Mouse (Mus musculus): Measurements from ENCODE around the gene Vps9d1. TPM values are rescaled to one million over a fixed set of nuclear protein-coding genes. Genes with fewer than 3 reads are reported as not detected.

Gene Vps9d1
- polyA plus RNA-seq, 1 experiment from 2014 or later: 29.7 TPM

GRCm38 (mm10) chr8:123250940-123251339 is 3.2 kb downstream of the Vps9d1 start:
- whole genome bisulfite sequencing: 94% methylated on average over 5 of the region's 5 CpGs
- Histone ChIP-seq H3K36me3 (ENCODE audit: control insufficient read depth, insufficient read depth, low read length) (peaks cover 47% of the 10 kb centered on the region), H3K4me3 (ENCODE audit: low read depth, low read length) (no peak overlapping the region), H3K27ac (ENCODE audit: low read length) (no peak overlapping the region), H3K9ac (replicated peaks; ENCODE audit: low read depth, low read length) (no peak overlapping the region), H3K27me3 (ENCODE audit: control insufficient read depth, insufficient read depth, low read length) (no peaks in the 10 kb centered on the region), H3K4me1 (ENCODE audit: control insufficient read depth, insufficient read depth, low read length) (peaks cover 11% of the 10 kb centered on the region; the same call in 1 of the 2 replicates), H3K4me2 (replicated peaks; ENCODE audit: low read depth, low read length) (no peak overlapping the region), H3K9me3 (ENCODE audit: control insufficient read depth, low read depth, low read length) (no peaks in the 10 kb centered on the region)
- ATAC-seq (ENCODE audit: insufficient number of reproducible peaks, insufficient read depth, low FRiP score, low read depth): no peak

GRCm38 (mm10) chr8:123248596-123248995 is 5.6 kb downstream of the Vps9d1 start:
- WGBS: 94% methylated on average over 8 of the region's 8 CpGs
- ATAC-seq (ENCODE audit: insufficient number of reproducible peaks, insufficient read depth, low FRiP score, low read depth): no peak
- no peak overlapping the region for H3K4me3 ChIP-seq (ENCODE audit: low read depth, low read length)
- no peak overlapping the region for H3K4me2 ChIP-seq (replicated peaks; ENCODE audit: low read depth, low read length)
- peaks cover 5% of the 10 kb centered on the region; the same call in 1 of the 2 replicates for H3K4me1 ChIP-seq (ENCODE audit: control insufficient read depth, insufficient read depth, low read length)
- no peaks in the 10 kb centered on the region for H3K9me3 ChIP-seq (ENCODE audit: control insufficient read depth, low read depth, low read length)
- peaks cover 65% of the 10 kb centered on the region for H3K36me3 ChIP-seq (ENCODE audit: control insufficient read depth, insufficient read depth, low read length)
- no peak overlapping the region for H3K9ac ChIP-seq (replicated peaks; ENCODE audit: low read depth, low read length)
- H3K27me3 ChIP-seq (ENCODE audit: control insufficient read depth, insufficient read depth, low read length): no peaks in the 10 kb centered on the region
- H3K27ac ChIP-seq (ENCODE audit: low read length): no peak overlapping the region

GRCm38 (mm10) chr8:123247748-123248147 is 6.4 kb downstream of the Vps9d1 start:
- no peaks in the 10 kb centered on the region for H3K9me3 ChIP-seq (ENCODE audit: control insufficient read depth, low read depth, low read length)
- 97% methylated on average over 6 of the region's 6 CpGs for WGBS
- H3K4me1 ChIP-seq (ENCODE audit: control insufficient read depth, insufficient read depth, low read length): no peaks in the 10 kb centered on the region
- no peak for ATAC-seq (ENCODE audit: insufficient number of reproducible peaks, insufficient read depth, low FRiP score, low read depth)
- no peak overlapping the region for H3K27ac ChIP-seq (ENCODE audit: low read length)
- peaks cover 69% of the 10 kb centered on the region for H3K36me3 ChIP-seq (ENCODE audit: control insufficient read depth, insufficient read depth, low read length)
- no peaks in the 10 kb centered on the region for H3K27me3 ChIP-seq (ENCODE audit: control insufficient read depth, insufficient read depth, low read length)
- H3K4me3 ChIP-seq (ENCODE audit: low read depth, low read length): no peak overlapping the region
- H3K9ac ChIP-seq (replicated peaks; ENCODE audit: low read depth, low read length): no peak overlapping the region
- H3K4me2 ChIP-seq (replicated peaks; ENCODE audit: low read depth, low read length): no peak overlapping the region

GRCm38 (mm10) chr8:123245543-123245942 is 8.6 kb downstream of the Vps9d1 start:
- 86% methylated on average over 12 of the region's 12 CpGs for WGBS
- no peak overlapping the region for H3K4me2 ChIP-seq (replicated peaks; ENCODE audit: low read depth, low read length)
- no peak for ATAC-seq (ENCODE audit: insufficient number of reproducible peaks, insufficient read depth, low FRiP score, low read depth)
- H3K4me3 ChIP-seq (ENCODE audit: low read depth, low read length): no peak overlapping the region
- H3K36me3 ChIP-seq (ENCODE audit: control insufficient read depth, insufficient read depth, low read length): peaks cover 61% of the 10 kb centered on the region
- no peak overlapping the region for H3K9ac ChIP-seq (replicated peaks; ENCODE audit: low read depth, low read length)
- no peak overlapping the region for H3K27ac ChIP-seq (ENCODE audit: low read length)
- no peaks in the 10 kb centered on the region for H3K4me1 ChIP-seq (ENCODE audit: control insufficient read depth, insufficient read depth, low read length)
- H3K9me3 ChIP-seq (ENCODE audit: control insufficient read depth, low read depth, low read length): no peaks in the 10 kb centered on the region
- H3K27me3 ChIP-seq (ENCODE audit: control insufficient read depth, insufficient read depth, low read length): no peaks in the 10 kb centered on the region

GRCm38 (mm10) chr8:123244382-123244781 is 9.8 kb downstream of the Vps9d1 start:
- 87% methylated on average over 4 of the region's 4 CpGs for WGBS
- Histone ChIP-seq H3K4me3 (ENCODE audit: low read depth, low read length) (no peak overlapping the region), H3K4me2 (replicated peaks; ENCODE audit: low read depth, low read length) (no peak overlapping the region), H3K4me1 (ENCODE audit: control insufficient read depth, insufficient read depth, low read length) (no peaks in the 10 kb centered on the region), H3K9me3 (ENCODE audit: control insufficient read depth, low read depth, low read length) (no peaks in the 10 kb centered on the region), H3K27me3 (ENCODE audit: control insufficient read depth, insufficient read depth, low read length) (no peaks in the 10 kb centered on the region), H3K27ac (ENCODE audit: low read length) (no peak overlapping the region), H3K9ac (replicated peaks; ENCODE audit: low read depth, low read length) (no peak overlapping the region), H3K36me3 (ENCODE audit: control insufficient read depth, insufficient read depth, low read length) (peaks cover 54% of the 10 kb centered on the region)
- no peak for ATAC-seq (ENCODE audit: insufficient number of reproducible peaks, insufficient read depth, low FRiP score, low read depth)

GRCm38 (mm10) chr8:123243053-123243452 is 11.1 kb downstream of the Vps9d1 start:
- no peaks in the 10 kb centered on the region for H3K27me3 ChIP-seq (ENCODE audit: control insufficient read depth, insufficient read depth, low read length)
- peaks cover 45% of the 10 kb centered on the region for H3K36me3 ChIP-seq (ENCODE audit: control insufficient read depth, insufficient read depth, low read length)
- no peak overlapping the region for H3K4me2 ChIP-seq (replicated peaks; ENCODE audit: low read depth, low read length)
- H3K9ac ChIP-seq (replicated peaks; ENCODE audit: low read depth, low read length): no peak overlapping the region
- H3K9me3 ChIP-seq (ENCODE audit: control insufficient read depth, low read depth, low read length): no peaks in the 10 kb centered on the region
- H3K27ac ChIP-seq (ENCODE audit: low read length): no peak overlapping the region
- no peak overlapping the region for H3K4me3 ChIP-seq (ENCODE audit: low read depth, low read length)
- 70% methylated on average over 11 of the region's 11 CpGs for whole genome bisulfite sequencing
- H3K4me1 ChIP-seq (ENCODE audit: control insufficient read depth, insufficient read depth, low read length): no peaks in the 10 kb centered on the region
- no peak for ATAC-seq (ENCODE audit: insufficient number of reproducible peaks, insufficient read depth, low FRiP score, low read depth)

- H3K4me3 ChIP-seq (ENCODE audit: low read depth, low read length): no peak overlapping the region
- no peak overlapping the region for H3K9ac ChIP-seq (replicated peaks; ENCODE audit: low read depth, low read length)
- ATAC-seq (ENCODE audit: insufficient number of reproducible peaks, insufficient read depth, low FRiP score, low read depth): no peak
- H3K27me3 ChIP-seq (ENCODE audit: control insufficient read depth, insufficient read depth, low read length): no peaks in the 10 kb centered on the region
- H3K4me2 ChIP-seq (replicated peaks; ENCODE audit: low read depth, low read length): no peak overlapping the region
- H3K27ac ChIP-seq (ENCODE audit: low read length): no peak overlapping the region
- no peaks in the 10 kb centered on the region for H3K4me1 ChIP-seq (ENCODE audit: control insufficient read depth, insufficient read depth, low read length)
- WGBS: 77% methylated on average over 7 of the region's 7 CpGs
- peaks cover 39% of the 10 kb centered on the region for H3K36me3 ChIP-seq (ENCODE audit: control insufficient read depth, insufficient read depth, low read length)
- H3K9me3 ChIP-seq (ENCODE audit: control insufficient read depth, low read depth, low read length): no peaks in the 10 kb centered on the region
Measured at GRCm38 (mm10) chr8:123242107-123242923, 11.8 kb downstream of the Vps9d1 start.

- no peak overlapping the region for H3K9ac ChIP-seq (replicated peaks; ENCODE audit: low read depth, low read length)
- H3K27ac ChIP-seq (ENCODE audit: low read length): no peak overlapping the region
- H3K36me3 ChIP-seq (ENCODE audit: control insufficient read depth, insufficient read depth, low read length): peaks cover 11% of the 10 kb centered on the region
- H3K4me3 ChIP-seq (ENCODE audit: low read depth, low read length): no peak overlapping the region
- H3K4me2 ChIP-seq (replicated peaks; ENCODE audit: low read depth, low read length): no peak overlapping the region
- no peaks in the 10 kb centered on the region for H3K27me3 ChIP-seq (ENCODE audit: control insufficient read depth, insufficient read depth, low read length)
- ATAC-seq (ENCODE audit: insufficient number of reproducible peaks, insufficient read depth, low FRiP score, low read depth): no peak
- no peaks in the 10 kb centered on the region for H3K9me3 ChIP-seq (ENCODE audit: control insufficient read depth, low read depth, low read length)
- WGBS: 88% methylated on average over 10 of the region's 10 CpGs
- peaks cover 9% of the 10 kb centered on the region; the same call in 1 of the 2 replicates for H3K4me1 ChIP-seq (ENCODE audit: control insufficient read depth, insufficient read depth, low read length)
Measured at GRCm38 (mm10) chr8:123239398-123239797, 14.8 kb downstream of the Vps9d1 start.
